Mouse (Mus musculus) E14TG2a.4 (cell line): ENCODE data around the gene Dock2.
"Not testable (repeated sequence)": the region's sequence is repeated elsewhere in the genome, so short reads cannot be mapped to it uniquely, and the experiment has no call there.

Source experiments
- H3K27me3 ChIP-seq: 2 replicates; pipeline ENCODE4 v1.6.1; 2014; ENCODE audit warnings: low read length, control low read depth; ENCODE audit not compliant: insufficient read depth
- H3K36me3 ChIP-seq: 2 replicates; pipeline ENCODE4 v1.6.1; 2014; ENCODE audit warnings: low read length, control low read depth; ENCODE audit not compliant: insufficient read depth
- H3K4me1 ChIP-seq: replicated peaks from 2 replicates; pipeline ENCODE4 v1.6.1; 2014; ENCODE audit warnings: low read depth, low read length, control low read depth
- H3K4me3 ChIP-seq: replicated peaks from 2 replicates; pipeline ENCODE4 v1.5.1; 2014; ENCODE audit warnings: mild to moderate bottlenecking, low read length
- H3K9me3 ChIP-seq: 2 replicates; pipeline ENCODE4 v1.6.1; 2014; ENCODE audit warnings: low read length, control low read depth
- CTCF ChIP-seq: conservative IDR thresholded peaks from 2 replicates; pipeline ENCODE4 v1.5.1; 2014; ENCODE audit warnings: low read length
- NANOG ChIP-seq: IDR thresholded peaks from 2 replicates; pipeline ENCODE4 v1.6.1; 2014; ENCODE audit warnings: borderline replicate concordance, low read length, mixed read lengths
- POU5F1 ChIP-seq: IDR thresholded peaks from 2 replicates; pipeline ENCODE4 v1.6.1; 2014; ENCODE audit warnings: low read length, borderline replicate concordance

Gene Dock2

DNA sequence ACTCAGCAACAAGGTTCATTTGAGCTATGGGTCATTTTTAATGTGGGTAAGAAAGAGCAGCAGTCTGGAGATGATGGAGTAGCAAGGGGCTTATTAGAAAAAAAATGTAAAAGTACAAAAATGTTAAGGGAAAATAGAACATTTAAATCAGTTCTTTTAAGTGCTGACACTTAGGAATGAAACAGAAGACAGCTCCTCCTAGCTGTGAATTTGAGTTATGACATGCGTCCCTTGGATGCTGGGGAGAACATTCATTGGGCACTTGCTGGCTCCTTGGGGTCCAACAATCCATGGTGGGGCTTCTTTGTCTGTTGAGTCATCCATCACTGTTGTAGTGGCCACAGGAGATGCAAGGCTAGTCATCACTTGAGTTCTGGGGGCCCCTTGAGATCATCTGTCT is 556.5 kb downstream of the Dock2 start:
- no peak for TF ChIP-seq POU5F1
- peak; percentile 90 for TF ChIP-seq CTCF
- TF ChIP-seq NANOG: no peak

GRCm38 (mm10) chr11:34220596-34220995 is 563.1 kb downstream of the Dock2 start:
- H3K4me1 ChIP-seq, H3K9me3 ChIP-seq: not testable (repeated sequence)

More for the DNA sequence above, 556.5 kb downstream of the Dock2 start:
- Histone ChIP-seq H3K4me1 (peaks cover 31% of the 10 kb centered on the region), H3K4me3 (no peak overlapping the region), H3K27me3 (0 out of 2 replicates have a peak, but pooled peaks cover 5% of the 10 kb centered on the region), H3K36me3 (no peaks in the 10 kb centered on the region), H3K9me3 (no peaks in the 10 kb centered on the region)

GRCm38 (mm10) chr11:34212853-34213252 is 570.8 kb downstream of the Dock2 start:
- peak; percentile 59 for TF ChIP-seq CTCF
- no peak for TF ChIP-seq POU5F1
- H3K4me3 ChIP-seq: no peak overlapping the region
- no peaks in the 10 kb centered on the region for H3K36me3 ChIP-seq
- H3K27me3 ChIP-seq: peaks cover 6% of the 10 kb centered on the region; the same call in 1 of the 2 replicates
- H3K4me1 ChIP-seq: no peaks in the 10 kb centered on the region
- H3K9me3 ChIP-seq: no peaks in the 10 kb centered on the region

More at GRCm38 (mm10) chr11:34220596-34220995, 563.1 kb downstream of the Dock2 start:
- H3K36me3 ChIP-seq, H3K4me3 ChIP-seq, H3K27me3 ChIP-seq: not testable (repeated sequence)

- Histone ChIP-seq H3K4me3 (no peak within 1 kb of the TSS), H3K36me3 (no peaks in the 10 kb centered on the region), H3K4me1 (peaks cover 11% of the 10 kb centered on the region; the same call in 1 of the 2 replicates), H3K27me3 (peaks cover 33% of the 10 kb centered on the region), H3K9me3 (no peaks in the 10 kb centered on the region)
- TF ChIP-seq NANOG (no peak), CTCF (no peak), POU5F1 (no peak)
These were observed 575.7 kb downstream of the Dock2 start, which contains the start of gene Foxi1 for GRCm38 (mm10) chr11:34207989-34208388. TSS of gene Foxi1 (minus strand) at chr11:34208089.

DNA sequence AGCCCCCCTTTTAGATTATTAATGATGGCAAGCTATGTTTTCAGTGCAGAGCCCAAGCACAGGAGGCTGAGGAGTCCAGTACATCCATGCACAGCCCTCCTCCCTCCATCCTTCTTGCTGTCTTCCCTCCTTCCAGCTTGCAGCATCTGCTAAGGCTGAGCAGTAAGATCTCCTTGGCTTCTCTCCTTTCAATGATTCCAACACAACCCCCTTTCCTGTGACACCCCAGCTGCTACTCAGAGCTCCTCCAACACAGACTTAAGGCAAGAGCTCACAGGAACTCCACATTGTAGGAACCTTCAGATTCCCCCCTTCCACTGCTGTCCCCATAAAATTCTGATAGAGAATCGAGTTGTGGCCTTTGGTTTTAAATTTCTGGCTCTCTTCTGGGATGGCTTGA is 580.9 kb downstream of the Dock2 start:
- Histone ChIP-seq H3K9me3 (no peaks in the 10 kb centered on the region), H3K36me3 (no peaks in the 10 kb centered on the region), H3K4me3 (no peak overlapping the region), H3K4me1 (peaks cover 11% of the 10 kb centered on the region; the same call in 1 of the 2 replicates), H3K27me3 (peaks cover 34% of the 10 kb centered on the region)
- no peak for TF ChIP-seq NANOG
- no peak for TF ChIP-seq CTCF
- TF ChIP-seq POU5F1: no peak

DNA sequence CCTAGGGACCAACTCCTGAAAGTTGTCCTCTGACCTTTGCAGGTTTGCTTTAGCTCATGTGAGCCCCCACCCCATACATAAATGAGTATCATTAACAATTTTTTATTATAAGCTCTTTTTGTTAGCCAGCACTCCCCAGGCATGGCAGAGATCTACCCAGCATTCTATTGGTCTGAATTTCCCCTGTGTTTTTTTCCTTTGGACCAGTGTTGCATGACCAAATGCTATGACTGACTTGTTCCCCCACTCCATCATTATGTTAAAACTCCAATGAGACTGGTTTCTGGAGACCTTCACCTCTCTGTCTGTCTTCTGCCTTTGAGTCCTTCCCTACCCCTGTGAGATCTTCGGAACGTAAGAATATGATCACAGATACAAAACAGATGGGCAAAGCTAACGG is 588.5 kb downstream of the Dock2 start:
- H3K4me1 ChIP-seq: no peaks in the 10 kb centered on the region
- no peak overlapping the region for H3K4me3 ChIP-seq
- no peaks in the 10 kb centered on the region for H3K27me3 ChIP-seq
- H3K9me3 ChIP-seq: no peaks in the 10 kb centered on the region
- no peak for TF ChIP-seq POU5F1
- no peak for TF ChIP-seq CTCF
- TF ChIP-seq NANOG: no peak
- no peaks in the 10 kb centered on the region for H3K36me3 ChIP-seq

DNA sequence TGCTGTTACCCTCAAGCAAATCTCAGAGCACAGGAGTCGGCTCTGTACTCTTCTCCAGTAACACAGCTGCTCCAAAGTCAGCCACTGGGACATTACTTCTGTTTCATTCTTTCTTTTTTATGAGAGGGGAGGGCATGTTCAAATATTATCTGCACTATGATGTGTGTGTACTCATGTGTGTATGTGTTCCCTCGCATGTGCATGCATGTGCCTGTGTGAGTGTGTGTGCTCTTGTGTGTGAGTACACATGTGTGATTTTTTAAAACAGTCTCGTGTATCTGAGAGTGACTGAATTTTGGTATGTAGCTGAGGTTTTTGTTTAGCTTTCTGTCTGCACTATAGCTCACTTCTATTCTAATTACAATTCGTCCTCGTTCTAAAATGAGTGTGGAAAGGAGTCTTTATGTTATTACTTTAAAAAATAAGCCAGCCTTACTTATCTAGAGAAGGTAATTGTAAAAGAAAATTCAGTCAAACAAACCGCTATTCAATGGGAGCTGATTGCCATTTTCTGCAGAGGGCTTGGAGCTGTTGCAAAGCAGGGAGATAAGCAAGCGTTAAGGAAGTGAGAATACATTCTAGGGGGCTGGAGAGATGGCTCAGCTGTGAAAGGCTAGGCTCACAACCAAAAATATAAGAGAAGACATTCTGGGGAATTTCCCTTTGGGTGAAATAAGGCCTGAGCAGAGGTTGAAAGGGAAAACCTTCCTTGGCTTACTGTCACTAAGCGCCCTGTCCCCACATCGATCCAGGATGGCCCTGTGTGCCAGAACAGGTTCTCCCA is 589.3 kb downstream of the Dock2 start:
- H3K36me3 ChIP-seq: no peaks in the 10 kb centered on the region
- no peak for TF ChIP-seq CTCF
- no peak for TF ChIP-seq NANOG
- no peak for TF ChIP-seq POU5F1
- H3K9me3 ChIP-seq: no peaks in the 10 kb centered on the region
- no peak overlapping the region for H3K4me3 ChIP-seq
- H3K27me3 ChIP-seq: no peaks in the 10 kb centered on the region
- H3K4me1 ChIP-seq: no peaks in the 10 kb centered on the region

- TF ChIP-seq POU5F1 (no peak), NANOG (no peak), CTCF (no peak)
- no peaks in the 10 kb centered on the region for H3K27me3 ChIP-seq
- H3K36me3 ChIP-seq: no peaks in the 10 kb centered on the region
- H3K4me1 ChIP-seq: no peaks in the 10 kb centered on the region
- H3K9me3 ChIP-seq: no peaks in the 10 kb centered on the region
- no peak overlapping the region for H3K4me3 ChIP-seq
These were observed 590.0 kb downstream of the Dock2 start for GRCm38 (mm10) chr11:34193658-34194057.

GRCm38 (mm10) chr11:34184266-34184665 is 599.4 kb downstream of the Dock2 start:
- Histone ChIP-seq H3K9me3 (no peaks in the 10 kb centered on the region), H3K4me3 (no peak overlapping the region), H3K4me1 (no peaks in the 10 kb centered on the region), H3K36me3 (no peaks in the 10 kb centered on the region), H3K27me3 (no peaks in the 10 kb centered on the region; the same call in 1 of the 2 replicates)
- no peak for TF ChIP-seq POU5F1
- TF ChIP-seq CTCF: no peak
- TF ChIP-seq NANOG: no peak
